Mouse (Mus musculus): ENCODE results near the gene Tmem9. TPM values are rescaled to one million over a fixed set of nuclear protein-coding genes. Genes with fewer than 3 reads are reported as not detected.

The Tmem9 gene
- polyA plus RNA-seq, 1 experiment from 2014 or later = 223 TPM

- H3K4me2 ChIP-seq (ENCODE audit: low read length) = no peak overlapping the region
- no peak for TF ChIP-seq CTCF (IDR thresholded peaks at IDR 0.05; ENCODE audit: low read depth)
- no peaks in the 10 kb centered on the region for H3K9me3 ChIP-seq (replicated peaks; ENCODE audit: low read length)
- H3K36me3 ChIP-seq (ENCODE audit: insufficient read depth, low read length) = peaks cover 1% of the 10 kb centered on the region; the same call in 1 of the 2 replicates
- ATAC-seq (replicated peaks; ENCODE audit: low FRiP score, low read depth) (no peak; the same call in 1 of the 2 replicates), DNase-seq (ENCODE audit: low spot score) (no peak)
- H3K27ac ChIP-seq = no peak overlapping the region
- no peak overlapping the region for H3K4me3 ChIP-seq (replicated peaks; ENCODE audit: low read depth, low read length)
- H3K9ac ChIP-seq (ENCODE audit: low read depth, low read length) = no peak overlapping the region
- no peaks in the 10 kb centered on the region for H3K4me1 ChIP-seq (replicated peaks; ENCODE audit: insufficient read depth, low read length)
- H3K27me3 ChIP-seq (ENCODE audit: insufficient read depth, low read length) = no peaks in the 10 kb centered on the region
- WGBS = 16% methylated on average over 11 of the region's 11 CpGs
Measured at GRCm38 (mm10) chr1:136040452-136040851, 32.5 kb downstream of the Tmem9 start.

GRCm38 (mm10) chr1:136040874-136041273 is 32.9 kb downstream of the Tmem9 start:
- no peak for TF ChIP-seq CTCF (IDR thresholded peaks at IDR 0.05; ENCODE audit: low read depth)
- no peaks in the 10 kb centered on the region for H3K4me1 ChIP-seq (replicated peaks; ENCODE audit: insufficient read depth, low read length)
- ATAC-seq (replicated peaks; ENCODE audit: low FRiP score, low read depth) (no peak), DNase-seq (ENCODE audit: low spot score) (no peak)
- no peaks in the 10 kb centered on the region for H3K27me3 ChIP-seq (ENCODE audit: insufficient read depth, low read length)
- H3K36me3 ChIP-seq (ENCODE audit: insufficient read depth, low read length) = no peaks in the 10 kb centered on the region
- no peak overlapping the region for H3K9ac ChIP-seq (ENCODE audit: low read depth, low read length)
- H3K27ac ChIP-seq = no peak overlapping the region
- H3K4me2 ChIP-seq (ENCODE audit: low read length) = no peak overlapping the region
- WGBS = 31% methylated on average over 4 of the region's 4 CpGs
- no peaks in the 10 kb centered on the region for H3K9me3 ChIP-seq (replicated peaks; ENCODE audit: low read length)
- H3K4me3 ChIP-seq (replicated peaks; ENCODE audit: low read depth, low read length) = no peak overlapping the region

GRCm38 (mm10) chr1:136045774-136046173 is 37.8 kb downstream of the Tmem9 start:
- TF ChIP-seq CTCF (IDR thresholded peaks at IDR 0.05; ENCODE audit: low read depth) = peak; percentile 71
- H3K4me1 ChIP-seq (replicated peaks; ENCODE audit: insufficient read depth, low read length) = peaks cover 2% of the 10 kb centered on the region; the same call in 1 of the 2 replicates
- DNase-seq (ENCODE audit: low spot score) (peak; percentile 80), ATAC-seq (replicated peaks; ENCODE audit: low FRiP score, low read depth) (no peak)
- peaks cover 16% of the 10 kb centered on the region for H3K27me3 ChIP-seq (ENCODE audit: insufficient read depth, low read length)
- H3K36me3 ChIP-seq (ENCODE audit: insufficient read depth, low read length) = no peaks in the 10 kb centered on the region
- H3K9me3 ChIP-seq (replicated peaks; ENCODE audit: low read length) = no peaks in the 10 kb centered on the region
- no peak overlapping the region for H3K4me2 ChIP-seq (ENCODE audit: low read length)
- WGBS = 14% methylated on average over 4 of the region's 4 CpGs
- no peak overlapping the region for H3K4me3 ChIP-seq (replicated peaks; ENCODE audit: low read depth, low read length)
- H3K27ac ChIP-seq = no peak overlapping the region
- no peak overlapping the region for H3K9ac ChIP-seq (ENCODE audit: low read depth, low read length)

- H3K9me3 ChIP-seq (replicated peaks; ENCODE audit: low read length) = no peaks in the 10 kb centered on the region
- DNase-seq (ENCODE audit: low spot score) (peak; percentile 65), ATAC-seq (replicated peaks; ENCODE audit: low FRiP score, low read depth) (no peak)
- H3K4me2 ChIP-seq (ENCODE audit: low read length) = no peak overlapping the region
- TF ChIP-seq CTCF (IDR thresholded peaks at IDR 0.05; ENCODE audit: low read depth) = peak; percentile 75
- H3K9ac ChIP-seq (ENCODE audit: low read depth, low read length) = no peak overlapping the region
- WGBS = 10% methylated on average over 2 of the region's 2 CpGs
- no peak overlapping the region for H3K4me3 ChIP-seq (replicated peaks; ENCODE audit: low read depth, low read length)
- peaks cover 23% of the 10 kb centered on the region for H3K27me3 ChIP-seq (ENCODE audit: insufficient read depth, low read length)
- H3K4me1 ChIP-seq (replicated peaks; ENCODE audit: insufficient read depth, low read length) = peaks cover 7% of the 10 kb centered on the region; the same call in 1 of the 2 replicates
- H3K36me3 ChIP-seq (ENCODE audit: insufficient read depth, low read length) = no peaks in the 10 kb centered on the region
- H3K27ac ChIP-seq = no peak overlapping the region
Measured at GRCm38 (mm10) chr1:136047432-136047831, 39.5 kb downstream of the Tmem9 start.

GRCm38 (mm10) chr1:136047894-136048293 is 39.9 kb downstream of the Tmem9 start:
- TF ChIP-seq CTCF (IDR thresholded peaks at IDR 0.05; ENCODE audit: low read depth) = no peak
- no peak overlapping the region for H3K4me2 ChIP-seq (ENCODE audit: low read length)
- H3K9ac ChIP-seq (ENCODE audit: low read depth, low read length) = no peak overlapping the region
- no peak overlapping the region for H3K4me3 ChIP-seq (replicated peaks; ENCODE audit: low read depth, low read length)
- DNase-seq (ENCODE audit: low spot score) (no peak), ATAC-seq (replicated peaks; ENCODE audit: low FRiP score, low read depth) (no peak)
- peaks cover 7% of the 10 kb centered on the region; the same call in 1 of the 2 replicates for H3K4me1 ChIP-seq (replicated peaks; ENCODE audit: insufficient read depth, low read length)
- H3K27ac ChIP-seq = no peak overlapping the region
- WGBS = 73% methylated on average over 9 of the region's 9 CpGs
- no peaks in the 10 kb centered on the region for H3K9me3 ChIP-seq (replicated peaks; ENCODE audit: low read length)
- H3K27me3 ChIP-seq (ENCODE audit: insufficient read depth, low read length) = peaks cover 28% of the 10 kb centered on the region
- no peaks in the 10 kb centered on the region for H3K36me3 ChIP-seq (ENCODE audit: insufficient read depth, low read length)

GRCm38 (mm10) chr1:136050312-136051012 is 42.5 kb downstream of the Tmem9 start, which contains the start of gene Ascl5:
Gene Ascl5, plus strand, starts transcription at chr1:136050804.
- Histone ChIP-seq H3K4me2 (ENCODE audit: low read length) (peak within 1 kb of the TSS; percentile 42), H3K9ac (ENCODE audit: low read depth, low read length) (no peak within 1 kb of the TSS), H3K27ac (no peak within 1 kb of the TSS), H3K4me3 (replicated peaks; ENCODE audit: low read depth, low read length) (peak within 1 kb of the TSS; percentile 24; the same call in 1 of the 2 replicates), H3K27me3 (ENCODE audit: insufficient read depth, low read length) (peaks cover 29% of the 10 kb centered on the region), H3K4me1 (replicated peaks; ENCODE audit: insufficient read depth, low read length) (peaks cover 7% of the 10 kb centered on the region; the same call in 1 of the 2 replicates), H3K36me3 (ENCODE audit: insufficient read depth, low read length) (no peaks in the 10 kb centered on the region), H3K9me3 (replicated peaks; ENCODE audit: low read length) (no peaks in the 10 kb centered on the region)
- DNase-seq (ENCODE audit: low spot score) (no peak), ATAC-seq (replicated peaks; ENCODE audit: low FRiP score, low read depth) (no peak)
- TF ChIP-seq CTCF (IDR thresholded peaks at IDR 0.05; ENCODE audit: low read depth) = no peak
- WGBS = 25% methylated on average over 29 of the region's 29 CpGs
